Mouse (Mus musculus): Measurements from ENCODE around the gene Tank.

The Tank gene

DNA sequence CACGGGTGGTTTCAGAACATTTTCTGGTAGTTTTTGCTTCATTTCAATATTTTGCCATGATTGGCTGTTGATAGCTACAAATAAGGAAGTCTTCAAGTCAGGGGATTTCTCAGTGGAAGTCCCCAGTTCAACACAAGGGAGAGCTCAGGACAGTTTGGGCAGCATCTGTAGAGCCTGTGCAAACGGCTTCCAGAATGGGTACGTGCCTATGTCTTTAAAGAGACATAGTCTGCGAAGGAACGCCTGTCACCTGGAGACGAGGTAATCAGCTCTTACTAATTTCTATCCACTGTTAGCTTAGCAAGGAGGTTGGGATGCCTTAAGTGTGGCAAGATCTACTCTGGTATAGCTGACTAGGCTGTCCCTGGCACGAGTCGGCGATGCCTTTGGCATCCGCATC lies at the start of gene Tank:
Gene Tank (plus strand): TSS at position 153 of the 400 bp plus-strand sequence.
- DNase-seq (ENCODE audit: low spot score) = no peak

DNA sequence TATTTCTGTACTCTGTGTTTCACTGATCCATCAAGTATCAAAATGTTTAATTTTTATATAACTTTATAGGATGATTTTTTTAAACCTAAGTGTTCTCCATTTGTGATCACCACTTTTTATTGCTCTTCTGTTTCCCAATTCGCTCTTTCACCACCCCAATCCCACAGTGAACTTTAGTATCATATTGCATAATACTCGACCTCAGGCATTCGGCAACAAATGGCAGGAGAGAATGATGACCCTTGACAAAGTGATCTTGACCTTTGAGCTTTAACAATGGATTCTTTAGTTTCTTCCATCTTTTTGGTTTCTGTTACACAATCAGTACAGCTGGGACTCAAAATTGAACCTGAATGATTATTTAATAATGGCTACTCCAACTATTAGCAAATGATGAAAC lies 46.1 kb upstream of the Tank start:
- no peak for DNase-seq (ENCODE audit: low spot score)

DNA sequence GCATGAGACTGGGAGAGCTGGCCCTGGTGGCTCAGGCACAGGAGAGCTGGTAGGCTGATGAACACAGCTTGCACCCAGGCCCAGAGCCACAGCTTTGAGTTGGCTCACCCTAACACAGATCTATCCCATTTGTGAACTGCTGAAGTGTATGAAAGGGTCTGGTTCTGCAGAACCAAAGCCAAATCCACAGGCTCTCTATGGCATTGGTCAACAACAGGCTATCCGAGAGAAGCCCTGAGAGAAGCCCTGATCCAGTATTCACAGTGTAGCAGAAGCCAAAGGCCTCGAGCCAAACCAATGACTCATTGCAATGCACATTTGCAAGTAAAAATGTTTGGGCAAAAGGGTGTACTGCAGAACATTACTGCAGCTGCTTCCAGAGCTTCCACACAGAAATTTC lies 45.3 kb upstream of the Tank start:
- DNase-seq (ENCODE audit: low spot score) = no peak

DNA sequence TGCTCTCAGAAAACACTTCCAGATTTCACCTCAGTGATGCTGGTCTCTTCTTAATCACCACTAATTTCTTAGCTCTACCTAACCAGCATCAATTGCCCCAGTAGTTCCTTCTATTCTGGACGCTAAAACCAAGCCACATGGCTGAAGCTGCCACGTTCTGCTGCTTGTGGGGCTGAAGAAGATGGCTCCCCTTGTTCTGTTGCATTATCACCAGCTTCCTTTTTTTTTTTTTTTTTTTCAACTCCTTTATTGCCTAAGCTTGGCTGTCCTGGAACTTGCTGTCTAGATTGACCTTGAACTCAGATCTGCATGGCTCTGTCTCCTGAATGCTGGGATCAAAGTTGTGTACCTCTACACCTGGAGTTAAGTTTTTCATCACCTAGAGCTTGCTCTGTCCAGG lies 41.5 kb upstream of the Tank start:
- DNase-seq (ENCODE audit: low spot score) = no peak

DNA sequence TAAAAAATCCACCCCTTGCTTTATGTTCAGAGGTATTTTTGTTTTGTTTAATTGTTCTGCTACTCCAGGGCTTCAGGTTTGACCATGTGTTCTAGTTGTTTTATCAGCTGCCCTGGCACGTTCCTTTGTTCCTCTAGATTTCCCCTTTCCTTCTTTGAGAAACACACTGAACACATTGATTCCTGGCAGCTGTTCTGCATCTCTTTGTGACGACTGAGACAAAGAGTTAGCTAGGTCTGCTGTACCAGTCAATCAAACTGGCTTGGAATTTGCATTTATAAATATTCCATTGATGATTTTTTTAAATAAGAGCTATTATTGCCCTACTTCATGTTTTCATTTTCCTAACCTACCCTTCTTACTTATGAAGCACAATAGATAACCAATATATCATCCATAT lies 39.0 kb upstream of the Tank start:
- DNase-seq (ENCODE audit: low spot score) = no peak

DNA sequence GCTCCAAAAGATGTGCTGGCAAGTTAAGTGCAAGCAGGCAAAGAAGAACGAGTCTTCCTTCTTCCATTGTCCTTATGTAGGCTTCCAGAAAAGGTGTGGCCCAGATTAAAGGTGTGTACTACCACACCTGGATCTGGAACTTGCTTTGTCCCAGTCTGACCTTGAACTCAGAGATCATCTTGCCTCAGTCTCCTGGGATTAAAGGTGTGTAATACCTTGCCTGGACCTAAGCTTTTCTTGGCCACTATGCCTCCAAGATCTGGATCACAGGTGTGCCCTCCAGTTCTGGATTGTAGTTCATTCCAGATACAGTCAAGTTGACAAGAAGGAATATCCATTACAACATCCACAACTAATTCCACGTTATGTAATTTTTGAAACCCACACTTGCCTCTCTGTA lies 36.0 kb upstream of the Tank start:
- DNase-seq (ENCODE audit: low spot score) = no peak

DNA sequence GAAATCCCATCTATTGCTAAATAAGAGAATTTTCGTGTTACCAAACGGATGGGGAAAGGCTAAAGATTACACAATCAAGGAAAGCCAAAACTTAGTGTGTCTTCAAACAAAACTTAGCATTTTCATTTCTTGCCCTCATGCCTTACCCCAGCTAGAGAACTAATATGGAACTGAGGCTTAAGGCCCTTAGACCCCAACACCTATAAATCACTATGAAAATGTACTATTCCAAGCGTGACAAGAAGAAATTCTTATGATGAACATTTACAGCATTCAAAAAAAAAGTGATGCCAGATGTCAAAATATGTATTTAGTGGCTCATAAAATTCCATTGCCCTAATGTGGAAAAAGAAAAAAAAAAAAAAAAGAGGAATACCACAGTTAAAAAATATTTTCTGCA lies 32.7 kb upstream of the Tank start:
- no peak for DNase-seq (ENCODE audit: low spot score)

DNA sequence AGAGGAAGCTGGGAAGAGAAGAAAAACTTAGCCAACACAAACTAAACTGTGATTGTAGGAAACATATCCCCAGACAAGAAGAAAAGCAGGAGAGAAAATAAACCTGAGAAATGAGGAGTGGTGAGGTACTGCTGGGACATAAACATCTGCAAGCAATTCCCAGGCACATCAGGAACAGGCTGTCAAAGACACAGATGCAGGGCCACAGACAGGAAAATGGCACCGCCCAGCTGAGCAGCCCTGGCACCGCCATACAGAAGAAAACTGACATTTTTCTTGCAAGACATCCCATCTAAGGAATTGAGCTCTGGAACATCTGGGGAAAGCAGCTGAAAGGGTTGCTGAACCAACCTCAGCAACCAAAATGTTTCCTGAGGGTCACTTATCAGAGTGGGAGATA lies 30.4 kb upstream of the Tank start:
- no peak for DNase-seq (ENCODE audit: low spot score)

DNA sequence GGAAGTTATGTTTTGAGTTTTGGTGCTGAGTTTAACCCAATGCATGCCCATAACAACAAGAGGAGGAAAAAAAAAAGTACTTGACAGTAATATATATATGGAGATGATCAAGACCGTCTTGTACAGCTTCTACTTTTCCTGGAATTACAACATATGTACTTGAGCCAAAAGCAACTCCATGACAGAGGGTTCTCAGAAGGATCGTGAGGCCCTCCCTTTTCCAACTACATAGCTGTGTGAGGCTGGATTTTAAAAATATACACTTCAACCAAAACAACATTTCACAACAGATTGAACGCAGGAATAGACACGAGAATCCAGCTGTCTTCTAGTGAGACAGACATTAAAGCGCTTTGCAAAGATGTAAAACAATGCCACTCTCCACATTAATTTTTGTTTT lies 26.7 kb upstream of the Tank start:
- no peak for DNase-seq (ENCODE audit: low spot score)

DNA sequence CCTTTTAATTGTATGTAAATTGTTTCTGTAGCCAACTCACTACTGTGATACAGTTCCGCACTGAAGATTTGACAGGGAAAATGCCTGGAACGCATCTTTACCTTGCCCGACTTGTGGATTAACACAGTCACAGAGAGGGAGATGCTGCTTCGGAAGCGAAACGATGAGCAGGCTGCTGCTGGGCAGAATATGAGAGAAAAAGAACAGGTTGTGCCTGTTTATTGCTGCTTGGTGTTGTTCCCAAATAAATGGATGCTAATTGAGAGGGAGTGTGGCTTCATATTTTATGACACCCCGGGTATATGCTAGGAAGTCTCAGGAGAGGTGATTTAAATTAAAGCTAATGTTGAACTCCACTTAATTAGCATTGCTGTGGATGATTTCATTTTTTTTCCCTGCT lies 23.0 kb upstream of the Tank start:
- no peak for DNase-seq (ENCODE audit: low spot score)

DNA sequence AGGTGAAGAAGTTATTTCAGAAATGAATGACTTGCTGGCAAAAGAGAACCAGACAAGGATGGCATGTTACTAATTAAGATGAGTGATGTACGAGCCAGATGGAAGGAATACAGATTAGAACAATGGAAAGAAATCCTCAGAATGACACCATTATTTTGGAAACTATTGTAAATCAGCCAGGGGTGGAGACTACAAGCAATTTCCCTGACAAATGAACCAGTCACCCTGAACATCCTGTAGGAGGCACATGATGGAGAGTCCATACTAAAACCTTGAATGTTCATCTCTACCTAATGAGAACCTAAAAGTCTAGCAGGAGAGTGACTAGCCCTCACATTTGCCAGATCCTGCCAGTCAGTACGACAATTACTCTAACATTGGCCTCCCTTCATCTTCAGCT lies 22.6 kb upstream of the Tank start:
- DNase-seq (ENCODE audit: low spot score) = no peak

DNA sequence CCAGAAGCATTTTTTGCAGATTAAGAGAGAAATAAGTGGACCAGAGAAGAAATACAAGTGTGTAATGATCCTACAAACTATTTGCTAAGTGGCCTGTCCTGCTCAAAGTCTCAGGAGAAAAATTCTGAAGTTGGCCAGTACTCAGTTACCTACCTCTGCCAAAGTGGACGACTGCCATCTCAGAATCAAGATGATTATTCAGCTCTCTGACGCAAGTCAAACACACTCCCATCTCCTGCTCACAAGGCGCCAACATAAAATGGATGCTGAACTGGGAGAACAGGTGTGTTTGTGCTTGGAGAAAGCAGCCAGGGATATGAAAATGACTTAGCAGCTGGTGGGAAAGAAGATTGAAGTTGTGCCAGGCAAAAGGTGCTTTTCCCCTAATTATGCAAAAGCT lies 21.7 kb upstream of the Tank start:
- DNase-seq (ENCODE audit: low spot score) = no peak

DNA sequence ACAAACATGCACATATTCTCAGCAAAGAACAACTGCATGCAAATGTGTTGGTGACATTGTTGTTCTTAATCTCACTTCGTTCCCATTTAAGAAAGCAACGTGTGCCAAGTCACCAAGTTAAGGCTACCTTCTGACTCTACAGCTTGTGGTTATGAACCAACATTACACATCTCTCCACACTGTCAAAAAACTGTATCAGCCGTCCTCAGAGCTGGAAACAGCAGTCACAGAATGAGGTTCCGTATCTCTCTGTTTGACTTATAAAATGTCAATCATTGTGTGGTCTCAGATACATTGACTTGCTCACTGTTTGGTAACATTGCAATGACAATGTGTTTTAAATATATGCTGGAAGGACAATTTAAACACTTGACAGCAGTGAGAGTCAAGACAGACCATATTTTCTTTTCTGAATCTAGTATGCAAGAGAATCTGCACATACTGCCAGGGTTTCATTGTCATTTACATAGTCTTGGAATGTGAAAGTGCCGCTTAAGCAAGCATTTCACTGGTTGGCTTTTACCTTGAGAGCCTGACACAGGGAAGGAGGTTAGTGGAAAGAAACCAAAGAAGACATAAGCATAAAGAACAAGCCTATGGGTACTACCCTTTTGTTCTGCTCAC lies 20.4 kb upstream of the Tank start:
- DNase-seq (ENCODE audit: low spot score) = no peak

DNA sequence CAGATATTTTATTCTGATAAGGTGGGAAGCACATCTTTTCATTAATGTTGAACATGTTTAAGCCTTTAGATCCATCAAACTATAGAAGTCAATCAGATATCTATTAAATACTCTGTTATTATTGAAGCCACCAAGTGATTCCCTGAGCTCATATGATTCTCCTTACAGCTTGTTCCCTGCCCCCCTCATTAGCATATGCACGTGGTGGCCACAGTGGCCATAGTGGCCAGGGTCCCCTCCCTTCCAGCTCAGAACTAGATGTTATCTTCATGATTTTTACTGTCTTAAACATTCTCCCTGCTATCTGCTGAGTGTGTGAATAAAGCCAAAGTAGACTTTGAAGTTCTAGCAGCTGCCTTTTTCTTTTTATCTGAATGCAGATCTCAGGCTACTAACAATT lies 17.3 kb upstream of the Tank start:
- no peak for DNase-seq (ENCODE audit: low spot score)

DNA sequence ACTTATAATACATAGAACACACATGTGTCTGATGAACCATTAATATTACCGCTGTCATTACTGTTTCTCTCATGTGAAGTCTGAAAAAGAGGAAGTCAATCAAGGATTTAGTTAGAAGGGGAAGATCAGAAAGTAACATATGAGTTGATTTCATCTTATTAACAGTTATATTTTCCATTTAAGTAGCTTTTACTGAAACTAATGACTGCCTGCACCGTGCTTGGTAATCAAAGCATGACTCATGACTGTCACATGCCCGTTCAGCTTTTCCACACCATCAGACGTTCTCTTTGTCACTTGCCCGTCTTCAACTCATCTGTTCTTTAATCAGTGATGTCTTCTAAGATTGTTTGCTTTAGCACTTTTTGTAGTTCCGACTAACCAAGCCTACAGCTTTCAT lies 15.2 kb upstream of the Tank start:
- no peak for DNase-seq (ENCODE audit: low spot score)

DNA sequence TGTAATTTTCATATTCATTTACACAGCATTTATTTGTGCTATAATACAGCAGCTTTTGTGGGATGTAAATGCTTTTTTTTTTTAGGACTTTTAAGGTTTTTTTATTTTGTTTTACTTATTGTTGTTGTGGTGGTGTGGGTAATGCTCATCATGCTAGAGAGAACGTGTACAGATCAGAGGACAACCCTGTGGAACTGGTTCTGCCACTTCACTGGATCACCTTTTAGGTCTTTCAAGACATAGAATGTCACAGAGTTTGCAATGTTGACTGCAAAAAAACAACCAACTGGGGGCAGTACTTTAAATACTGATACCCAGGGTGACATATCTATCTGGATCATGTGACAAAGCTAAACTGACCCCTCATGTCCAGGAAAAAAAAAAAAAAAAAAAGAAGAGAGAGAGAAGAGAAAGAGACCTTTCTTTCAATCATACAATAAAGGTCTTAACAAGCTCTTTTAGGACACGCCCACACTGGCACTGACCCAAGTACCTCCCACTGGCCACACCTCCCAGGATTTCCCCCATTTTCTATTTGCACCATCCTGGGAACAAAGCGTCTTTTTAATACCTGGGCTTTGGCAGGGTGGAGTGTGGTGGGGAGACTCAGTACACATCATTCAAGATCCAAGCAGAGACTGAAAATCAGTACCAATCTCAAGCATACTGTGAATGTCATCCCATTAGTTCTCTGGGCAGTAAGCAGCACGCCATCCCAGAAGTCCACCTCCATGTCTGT lies 11.2 kb upstream of the Tank start:
- no peak for DNase-seq (ENCODE audit: low spot score)

DNA sequence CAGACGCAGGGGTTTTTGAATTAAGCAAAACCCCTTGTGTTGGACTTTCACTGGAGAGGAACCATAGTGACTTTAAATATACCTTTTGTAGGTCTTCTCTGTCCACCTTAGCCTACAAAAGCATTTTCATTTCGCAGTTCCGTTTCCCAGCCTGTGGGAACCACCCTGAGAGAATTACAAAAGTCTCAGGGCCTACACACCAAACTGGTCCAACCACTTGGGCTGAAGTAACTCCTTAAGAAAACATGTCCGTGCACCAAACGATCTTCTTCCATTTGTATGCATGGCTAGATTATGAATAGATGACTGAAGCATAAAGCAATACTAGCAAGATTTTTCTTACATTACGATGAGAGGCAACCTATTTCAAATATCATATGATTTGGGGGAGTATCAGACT lies 9.2 kb upstream of the Tank start:
- no peak for DNase-seq (ENCODE audit: low spot score)

DNA sequence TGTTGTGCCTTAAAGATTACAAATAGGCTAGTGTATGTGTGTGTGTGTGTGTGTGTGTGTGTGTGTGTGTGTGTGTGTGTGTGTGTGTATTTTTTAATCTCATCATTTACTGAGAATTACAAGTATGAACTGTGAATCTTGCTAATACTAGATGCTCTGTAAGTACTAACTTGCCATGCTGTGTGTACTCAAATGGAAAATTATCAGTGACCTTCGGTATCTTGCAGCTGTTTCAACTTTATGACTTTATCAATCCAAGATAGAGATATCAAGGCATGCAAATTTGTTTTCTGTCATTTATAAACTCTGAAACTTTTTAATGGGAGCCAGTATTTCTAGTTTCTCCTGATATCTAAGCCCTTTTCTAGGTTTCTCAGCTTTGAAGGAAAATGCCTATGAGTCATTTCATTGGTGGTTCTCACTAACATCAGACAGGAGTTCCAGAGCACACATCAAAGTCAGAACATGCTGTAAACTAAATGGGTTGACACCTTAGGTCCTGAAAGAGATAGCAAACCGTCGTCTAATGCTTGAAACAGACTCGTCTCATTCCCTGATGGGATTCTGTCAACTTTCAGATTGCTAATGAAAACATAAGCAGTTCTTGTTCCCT lies 6.9 kb upstream of the Tank start:
- DNase-seq (ENCODE audit: low spot score) = no peak

DNA sequence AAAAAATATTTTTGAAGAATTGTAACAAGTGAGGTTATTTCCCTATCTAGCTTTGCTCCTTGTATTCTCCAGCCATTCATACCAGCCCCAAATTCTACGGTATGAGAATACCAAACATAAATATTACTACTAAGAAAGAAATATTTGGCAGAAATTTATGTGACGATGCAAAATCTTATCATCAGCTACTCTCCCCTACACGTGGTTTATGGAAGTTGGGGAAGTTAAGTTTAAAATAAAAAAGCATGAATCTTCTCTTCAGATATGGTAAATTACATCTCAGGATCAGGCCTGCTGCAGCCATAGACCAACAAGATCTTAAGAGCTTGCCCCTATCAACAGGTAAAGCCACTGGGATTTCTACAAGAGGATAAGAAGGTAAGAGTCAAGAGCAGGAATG lies 1.9 kb upstream of the Tank start:
- DNase-seq (ENCODE audit: low spot score) = no peak

DNA sequence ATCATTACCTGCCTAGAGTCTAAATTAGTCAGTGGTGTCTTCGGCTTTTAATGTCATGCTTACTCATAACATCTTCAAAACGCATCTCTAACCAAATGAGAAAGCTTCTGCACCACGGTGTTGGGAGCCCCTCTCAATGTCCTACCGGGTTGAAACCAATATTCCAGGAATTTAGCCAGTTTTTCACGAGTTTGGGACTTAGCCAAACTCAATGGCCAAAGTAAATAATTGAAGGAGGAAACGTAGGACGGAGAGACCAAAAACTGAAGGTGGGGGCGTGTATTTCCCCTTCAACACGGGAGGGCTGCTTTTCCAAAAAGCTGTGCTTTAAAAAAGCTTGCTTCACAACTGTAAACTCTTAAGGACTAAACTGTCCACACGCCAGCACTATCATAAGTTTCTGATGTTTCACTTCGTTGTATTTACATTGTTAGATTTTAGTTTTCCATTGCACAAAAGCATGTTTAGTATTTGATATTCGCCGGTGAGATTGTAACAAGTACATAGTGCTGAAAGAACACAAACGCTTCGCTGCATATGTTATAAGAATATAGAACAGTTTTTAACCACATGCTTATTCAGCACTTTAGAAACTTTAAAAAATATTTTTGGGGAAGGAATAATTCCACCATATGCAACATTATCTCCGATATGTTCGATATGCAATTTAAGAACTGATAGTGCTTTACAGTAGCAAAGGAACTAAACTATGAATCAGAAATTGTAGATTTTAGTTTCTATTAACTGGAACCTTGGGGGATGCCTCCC lies 1.3 kb upstream of the Tank start:
- DNase-seq (ENCODE audit: low spot score) = no peak

DNA sequence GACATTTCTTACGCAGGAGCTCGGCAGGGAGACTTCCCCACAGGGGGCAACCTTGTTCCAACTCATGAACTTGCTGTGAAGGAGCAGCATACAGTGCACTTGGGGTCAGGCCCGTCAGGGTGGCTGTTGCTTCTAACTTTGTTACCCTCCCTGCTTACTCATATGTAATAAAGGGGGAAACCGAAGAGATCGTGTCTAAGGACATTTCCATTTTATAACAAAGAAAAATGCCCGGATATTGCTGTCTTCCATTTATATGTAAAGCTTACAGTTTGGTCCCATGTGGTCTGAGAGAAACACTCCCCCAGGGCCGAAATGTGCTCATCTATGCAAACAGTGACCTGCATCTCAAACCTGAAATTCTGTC lies 706 bp upstream of the Tank start:
- no peak for DNase-seq (ENCODE audit: low spot score)

DNA sequence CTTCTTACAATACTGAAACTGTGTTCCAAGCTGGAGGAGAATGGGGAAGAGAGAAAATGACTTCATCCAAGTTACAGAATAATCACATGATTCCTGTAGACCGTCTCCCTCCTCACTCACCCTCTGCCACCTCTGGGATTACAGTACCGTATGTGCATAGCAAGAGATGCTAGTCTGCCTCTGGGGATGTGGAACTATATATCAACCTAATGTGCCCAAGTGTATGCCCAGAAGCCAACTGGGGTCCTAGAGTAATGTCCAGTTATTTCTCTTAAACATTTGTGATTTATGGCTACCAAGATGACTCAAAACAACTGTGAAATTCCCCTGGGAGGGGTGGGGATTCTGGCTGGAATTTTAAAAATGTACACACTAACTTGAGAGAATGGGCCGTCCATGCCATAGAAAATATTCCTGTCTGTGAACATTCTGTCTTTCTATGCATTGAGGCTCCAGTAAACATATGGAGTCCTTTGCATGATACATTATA lies 1.2 kb downstream of the Tank start:
- DNase-seq (ENCODE audit: low spot score) = no peak

DNA sequence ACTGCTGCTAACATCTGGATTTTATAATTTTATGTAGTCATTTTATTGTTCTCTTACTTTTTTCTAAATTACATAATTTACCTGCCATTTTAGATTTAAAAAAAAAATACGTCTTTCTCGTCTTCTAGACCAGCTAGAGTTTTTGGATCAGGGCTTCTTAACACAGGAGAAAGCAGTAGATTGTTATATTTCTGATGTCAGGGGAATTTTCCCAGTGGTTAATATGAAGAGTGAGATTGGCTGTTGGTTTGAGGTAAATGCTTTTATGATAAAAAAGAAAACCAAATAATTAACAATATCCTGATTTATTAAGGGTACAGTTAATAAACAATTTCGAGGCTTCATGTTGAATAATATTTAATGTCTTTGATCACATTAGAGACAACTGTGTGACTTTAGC lies 1.7 kb downstream of the Tank start:
- no peak for DNase-seq (ENCODE audit: low spot score)

Measured in urinary bladder, postnatal 10 days (tissue).